Mouse (Mus musculus) T-cell, adult 2 months (primary cell): ENCODE measurements around the gene Ifi207.
A peak's percentile ranks its signal among the peaks of the same experiment; 100 is the strongest.
"Not testable (repeated sequence)": the region's sequence is repeated elsewhere in the genome, so short reads cannot be mapped to it uniquely, and the experiment has no call there.

Experiments used
- DNase-seq: peaks from one replicate; pipeline ENCODE4 v3.0.0; 2022; ENCODE audit warnings: low spot score

The Ifi207 gene

GRCm38 (mm10) chr1:173741656-173742055 is at the start of gene Ifi207:
Gene Ifi207, minus strand, starts transcription at chr1:173741747.
- no peak for DNase-seq

GRCm38 (mm10) chr1:173773457-173773856 is 31.9 kb upstream of the Ifi207 start:
- DNase-seq, result not testable (repeated sequence)

GRCm38 (mm10) chr1:173766848-173767617 is 25.5 kb upstream of the Ifi207 start, which contains the start of gene Ifi204:
Gene Ifi204, minus strand, starts transcription at chr1:173766943.
- DNase-seq, result not testable (repeated sequence)

DNA sequence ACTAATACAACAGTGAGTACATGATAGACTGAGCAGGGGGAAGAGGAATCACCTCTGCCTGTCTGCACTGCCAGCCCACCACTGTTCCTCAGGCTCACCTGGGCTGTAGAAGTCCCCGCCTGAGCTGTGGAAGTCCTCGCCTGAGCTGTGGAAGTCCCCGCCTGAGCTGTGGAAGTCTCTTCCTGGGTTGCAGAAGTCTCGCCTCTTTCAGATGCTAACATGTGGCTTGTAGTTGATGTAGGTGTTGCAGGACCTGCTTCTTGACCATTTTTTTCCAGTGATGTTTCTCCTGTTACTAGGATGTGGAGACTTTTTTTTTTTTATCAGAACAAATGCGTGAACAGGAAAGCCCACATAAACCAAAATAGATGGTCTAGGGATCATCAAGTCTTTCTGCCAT is 18.5 kb upstream of the Ifi207 start:
- not testable (repeated sequence) for DNase-seq

- no peak for DNase-seq
These were observed 715 bp upstream of the Ifi207 start for GRCm38 (mm10) chr1:173742262-173742661.

DNA sequence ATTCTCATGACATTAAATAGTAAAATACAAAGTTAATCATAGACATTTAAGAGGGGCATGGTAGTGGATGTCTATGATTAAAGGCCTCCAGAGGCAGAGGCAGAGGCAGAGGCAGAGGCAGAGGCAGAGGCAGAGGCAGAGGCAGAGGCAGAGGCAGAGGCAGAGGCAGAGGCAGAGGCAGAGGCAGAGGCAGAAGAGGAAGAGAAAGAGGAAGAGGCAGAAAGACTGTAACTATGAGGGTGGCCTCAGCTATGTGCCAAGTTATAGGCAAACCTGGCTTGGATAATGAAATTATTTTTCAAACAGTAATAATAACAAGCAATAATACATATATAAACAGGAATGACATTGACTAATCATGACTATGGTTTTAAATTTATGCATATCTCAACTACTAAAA is 1.0 kb downstream of the Ifi207 start:
- no peak for DNase-seq

DNA sequence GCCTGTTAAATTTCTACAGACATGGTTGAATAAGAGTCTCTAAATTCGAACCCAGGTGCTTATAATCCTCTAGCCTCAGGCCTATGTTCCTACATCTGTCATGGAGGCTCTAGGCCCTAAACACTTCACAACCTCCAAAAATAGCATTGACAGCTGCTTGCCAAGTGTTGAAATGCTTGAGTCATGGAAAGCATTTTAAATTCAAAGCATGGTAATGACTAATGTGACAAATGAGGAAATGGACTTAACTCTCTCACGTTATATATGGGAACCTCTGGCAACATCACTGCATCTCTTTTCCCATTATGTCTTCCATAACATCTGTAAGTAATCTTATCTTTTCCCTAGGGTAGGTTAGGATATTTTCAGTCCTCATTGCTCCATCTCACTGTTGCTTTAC is 4.6 kb downstream of the Ifi207 start:
- no peak for DNase-seq

- DNase-seq, result not testable (repeated sequence)
These were observed 6.5 kb downstream of the Ifi207 start for GRCm38 (mm10) chr1:173735015-173735414.

- no peak for DNase-seq
These were observed 8.3 kb downstream of the Ifi207 start for GRCm38 (mm10) chr1:173733219-173733618.

DNA sequence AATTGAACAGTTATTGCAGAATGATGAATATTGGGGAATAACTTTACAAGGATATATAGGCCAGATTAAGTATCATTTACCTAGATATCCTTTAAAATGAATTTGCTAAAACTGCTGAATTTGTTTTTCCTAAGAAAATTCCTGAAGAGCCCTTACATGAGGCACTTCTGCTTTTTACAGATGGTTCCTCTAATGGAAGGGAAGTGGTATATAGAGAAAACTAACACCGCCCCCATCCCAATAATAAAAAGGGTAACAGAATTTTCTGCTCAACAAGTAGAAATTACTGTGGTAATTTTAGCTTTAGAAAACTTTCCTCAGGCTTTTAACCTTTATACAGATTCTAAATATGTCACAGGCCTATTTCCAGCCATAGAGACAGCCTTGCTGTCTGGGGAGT is 47.3 kb downstream of the Ifi207 start:
- DNase-seq, result no peak

DNA sequence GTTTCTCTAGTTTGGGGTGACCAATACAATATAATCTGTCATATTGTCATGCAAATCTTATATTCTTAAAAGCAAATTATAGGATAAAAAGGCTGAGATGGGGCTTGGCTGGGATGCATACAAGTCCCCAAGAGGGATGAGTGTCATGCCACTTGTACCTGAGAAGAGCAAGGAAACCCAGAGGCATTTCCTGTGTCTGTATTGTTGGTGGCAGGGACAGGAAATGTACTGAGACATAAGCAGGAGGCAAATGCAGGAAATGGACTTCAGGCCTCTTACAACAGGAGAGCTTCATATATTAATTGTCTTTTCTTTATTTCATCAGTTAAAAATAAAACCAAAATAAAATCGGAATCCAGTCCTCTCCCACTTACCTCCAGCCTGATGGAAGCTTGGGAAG is 62.9 kb downstream of the Ifi207 start:
- DNase-seq, result peak; percentile 55

DNA sequence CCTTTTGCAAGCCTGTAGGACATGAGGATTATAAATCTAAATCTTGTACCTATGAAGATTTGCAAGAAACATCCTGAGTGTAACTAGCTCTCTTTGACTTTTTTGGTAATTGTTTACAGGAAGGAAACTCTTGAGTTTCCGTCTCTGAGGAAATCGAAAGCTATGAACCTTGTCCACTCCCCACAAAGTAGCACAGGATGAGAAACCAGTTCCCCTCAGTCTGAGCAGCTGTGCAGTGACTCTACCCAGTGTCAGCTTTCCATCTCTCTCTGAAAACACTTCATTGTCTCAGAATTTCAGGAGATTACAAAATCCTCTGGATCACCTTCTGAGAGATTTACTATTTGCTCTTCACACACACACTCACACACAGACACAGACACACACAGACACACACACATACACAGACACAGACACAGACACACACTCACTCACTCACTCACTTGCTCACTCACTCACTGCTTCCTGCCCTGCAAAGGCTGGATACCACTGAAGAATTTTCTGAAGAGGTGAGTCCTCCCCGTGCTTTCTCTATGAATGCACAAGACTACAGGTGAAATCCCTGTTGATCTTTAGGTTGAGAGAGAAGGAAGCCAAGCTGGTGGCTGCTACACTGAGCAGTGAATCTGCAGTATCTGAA is 68.0 kb downstream of the Ifi207 start, which contains the start of gene Ifi208:
Gene Ifi208 (plus strand): TSS at position 218 of the 640 bp plus-strand sequence.
- DNase-seq, result peak; percentile 63
